Mouse (Mus musculus) testis, postnatal 14 days (tissue): Measurements from ENCODE around the gene Gna13.
A peak's percentile ranks its signal among the peaks of the same experiment; 100 is the strongest.

ENCODE experiments used
- DNase-seq: peaks from one replicate; pipeline ENCODE4 v3.0.0; 2021; ENCODE audit warnings: low spot score

The Gna13 gene

GRCm38 (mm10) chr11:109422263-109422662 lies 59.6 kb downstream of the Gna13 start:
- no peak for DNase-seq

DNA sequence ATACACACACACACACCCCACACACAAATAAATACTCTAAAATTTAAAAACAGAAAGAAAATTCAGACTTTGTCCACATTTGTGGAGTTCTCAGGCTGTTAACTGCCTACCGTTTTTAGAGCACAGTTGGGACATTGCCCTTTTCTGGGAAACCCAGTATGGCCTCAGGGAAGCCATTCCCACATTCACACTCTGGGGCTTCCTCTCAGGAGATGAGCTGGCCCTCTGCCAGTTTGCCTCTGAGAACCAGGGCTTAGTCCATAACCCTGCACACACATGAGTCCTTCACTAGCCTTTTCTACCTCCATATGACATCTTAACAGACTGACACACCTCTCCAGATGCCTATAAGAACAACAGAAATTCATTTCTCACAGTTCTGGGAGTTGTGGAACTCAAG lies 60.7 kb downstream of the Gna13 start:
- DNase-seq, result no peak

DNA sequence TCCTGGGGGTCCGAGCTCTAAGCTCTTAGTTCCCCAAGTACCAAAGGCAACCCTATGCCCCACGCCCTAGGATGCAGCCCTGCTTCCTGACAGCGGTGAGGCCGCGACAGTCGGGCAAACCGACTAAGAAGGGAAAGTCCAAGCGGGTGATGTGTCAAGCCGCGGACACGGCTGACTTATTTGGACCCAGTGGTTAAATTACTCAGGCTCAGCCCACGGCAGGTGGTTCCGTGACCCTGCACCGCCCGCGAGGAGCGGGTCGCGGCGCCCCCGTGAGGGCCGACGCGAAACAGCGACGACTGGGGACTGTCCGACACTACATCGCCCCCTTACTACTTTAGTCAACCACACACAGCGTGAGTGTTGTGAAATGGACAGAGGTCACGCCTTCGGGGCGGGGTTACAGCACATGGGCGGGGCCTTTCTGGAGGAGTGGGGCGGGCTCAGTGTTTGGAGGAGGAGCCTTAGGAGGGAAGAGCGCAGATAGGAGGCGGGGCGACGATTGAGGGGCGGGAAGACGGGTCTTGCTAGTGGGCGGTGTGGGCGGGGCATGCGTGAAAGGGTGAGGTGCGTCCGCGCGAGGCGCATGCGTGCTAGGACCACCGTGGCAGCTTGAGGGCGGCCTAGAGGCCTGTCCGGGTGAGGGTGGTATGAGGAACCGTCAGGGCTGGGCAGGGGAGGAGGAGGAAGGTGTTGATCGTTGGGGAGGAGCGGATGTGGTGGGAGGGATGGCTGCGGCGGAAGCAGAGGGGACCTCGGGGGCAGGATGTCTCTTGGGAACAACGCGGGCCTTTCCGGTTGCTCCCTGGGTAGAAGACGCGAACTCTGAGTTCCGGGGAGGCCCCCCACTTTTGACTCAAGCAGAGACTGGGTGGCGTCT lies 63.0 kb downstream of the Gna13 start, which contains the start of gene Amz2:
Amz2 (plus strand) TSS at position 555 of the 880 bp plus-strand sequence.
- DNase-seq, result peak; percentile 98

GRCm38 (mm10) chr11:109426272-109426586 lies 63.6 kb downstream of the Gna13 start:
- DNase-seq, result no peak

DNA sequence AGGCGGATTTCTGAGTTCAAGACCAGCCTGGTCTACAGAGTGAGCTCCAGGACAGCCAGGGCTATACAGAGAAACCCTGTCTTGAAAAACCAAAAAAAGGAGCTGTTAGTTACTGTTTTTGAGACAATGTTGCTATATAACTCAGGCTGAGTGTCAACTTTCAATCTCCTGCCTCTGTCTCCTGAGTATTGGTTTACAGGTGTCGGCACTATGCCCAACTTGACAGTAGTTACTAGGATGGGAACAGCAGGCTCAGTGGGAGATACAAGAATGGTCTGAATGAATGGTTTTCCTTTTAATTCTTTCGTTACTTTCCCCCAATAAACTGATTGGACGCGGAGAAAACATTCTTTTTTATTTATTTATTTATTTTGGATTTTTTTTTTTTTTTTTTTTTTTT lies 64.7 kb downstream of the Gna13 start:
- DNase-seq, result peak; percentile 53

DNA sequence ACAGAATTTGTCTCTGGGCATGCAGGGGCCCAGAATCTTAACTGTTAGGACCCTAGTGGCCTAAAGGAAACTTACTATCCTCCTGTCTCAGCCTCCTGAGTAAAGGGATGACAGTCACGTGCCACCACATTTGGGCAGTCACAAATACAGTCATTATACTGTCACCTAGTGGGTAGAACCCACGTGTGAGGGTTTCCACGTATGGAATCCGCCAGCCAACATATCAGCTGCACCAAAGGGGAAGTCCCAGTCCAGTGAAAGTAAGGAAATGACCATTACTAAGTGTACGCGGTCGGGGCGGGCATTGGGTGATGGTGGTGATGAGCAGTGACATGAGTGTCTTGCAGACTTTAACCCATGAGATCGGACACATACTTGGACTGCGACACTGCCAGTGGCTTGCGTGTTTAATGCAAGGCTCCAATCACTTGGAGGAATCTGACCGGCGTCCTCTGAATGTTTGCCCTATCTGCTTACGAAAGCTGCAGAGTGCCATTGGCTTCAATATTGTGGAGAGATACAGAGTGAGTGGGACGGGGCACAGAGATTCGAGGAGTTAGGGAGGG lies 71.7 kb downstream of the Gna13 start:
- DNase-seq, result no peak

DNA sequence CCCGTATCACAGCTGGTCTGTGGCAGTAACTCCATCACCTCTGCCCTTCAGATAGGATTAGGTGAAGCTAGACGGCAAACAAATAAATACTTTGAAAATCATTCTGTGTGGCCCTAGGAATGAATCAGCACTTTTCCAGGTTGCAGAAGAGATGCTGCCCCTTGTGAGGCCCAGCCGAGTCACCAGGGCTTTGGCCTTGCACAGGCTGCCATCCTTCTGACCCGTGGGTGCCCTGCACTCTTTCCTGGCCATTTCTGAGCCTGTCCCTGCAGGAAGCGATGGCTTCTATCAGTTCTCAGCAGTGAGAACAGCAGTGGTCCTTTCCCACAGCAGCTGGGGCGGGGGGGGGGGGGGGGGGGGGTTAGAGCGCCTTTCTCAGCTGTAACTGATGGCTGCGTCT lies 74.3 kb downstream of the Gna13 start:
- no peak for DNase-seq

DNA sequence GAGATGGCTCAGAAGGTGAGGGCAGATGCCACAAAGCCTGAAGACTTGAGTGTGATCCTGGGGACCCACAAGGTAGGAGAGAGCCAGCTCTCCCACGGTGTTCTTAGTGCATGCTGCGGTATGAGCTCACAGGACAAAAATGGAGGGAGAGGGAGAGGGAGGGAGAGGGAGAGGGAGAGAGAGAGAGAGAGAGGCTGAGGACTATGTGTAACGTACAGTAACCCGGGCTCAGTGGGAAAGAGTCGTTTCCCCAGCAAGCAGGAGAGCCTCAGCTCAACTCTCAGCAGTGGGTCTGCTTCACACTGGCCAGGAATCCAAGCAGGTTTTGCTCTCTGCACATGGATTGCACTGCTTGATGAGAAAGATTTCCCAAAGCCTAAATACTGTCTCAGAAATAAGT lies 76.6 kb downstream of the Gna13 start:
- DNase-seq, result no peak

DNA sequence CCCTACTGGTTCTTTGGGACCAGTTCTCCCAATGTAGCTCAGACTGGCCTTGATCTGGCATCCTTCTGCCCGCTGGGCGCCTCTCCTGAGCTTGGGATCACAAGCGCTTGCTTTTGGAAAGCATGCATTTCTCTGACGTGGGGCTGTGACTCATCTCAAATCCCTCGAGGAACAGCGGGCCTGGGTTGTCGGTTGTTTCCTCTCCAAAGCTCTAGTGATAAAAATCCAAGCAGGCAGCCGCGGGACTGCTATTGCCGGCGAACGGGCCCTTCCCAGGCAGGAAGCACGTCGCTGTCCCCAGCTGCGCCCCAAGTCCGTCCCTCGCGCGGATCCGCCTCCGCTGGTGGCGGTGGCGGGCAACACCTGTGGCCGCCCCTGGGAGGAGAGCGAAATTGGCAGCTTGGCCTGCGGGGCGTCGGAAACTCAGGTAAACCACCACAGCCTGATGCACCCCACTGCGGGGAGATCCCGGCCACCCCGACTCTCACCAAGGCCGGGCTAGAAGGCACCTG lies 77.3 kb downstream of the Gna13 start:
- peak; percentile 43 for DNase-seq

DNA sequence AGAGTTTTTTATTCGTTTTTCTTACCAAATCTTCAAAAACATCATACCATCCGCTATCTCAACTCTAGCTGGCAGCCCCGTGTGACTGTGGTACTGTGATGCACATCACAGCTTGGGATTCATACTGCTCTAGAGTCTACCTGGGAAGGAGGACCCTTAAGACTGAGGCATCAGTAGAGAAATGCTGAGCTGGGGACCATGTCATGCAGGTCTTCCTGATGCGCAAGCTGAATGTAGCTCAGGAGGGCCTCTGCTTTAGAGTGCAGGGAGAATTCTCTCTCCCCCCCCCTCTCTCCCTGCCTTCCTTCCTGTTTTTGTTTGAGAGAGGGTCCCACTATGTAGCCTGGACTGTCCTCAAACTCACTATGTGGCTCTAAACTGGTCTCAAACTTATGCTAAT lies 78.0 kb downstream of the Gna13 start:
- DNase-seq, result no peak

DNA sequence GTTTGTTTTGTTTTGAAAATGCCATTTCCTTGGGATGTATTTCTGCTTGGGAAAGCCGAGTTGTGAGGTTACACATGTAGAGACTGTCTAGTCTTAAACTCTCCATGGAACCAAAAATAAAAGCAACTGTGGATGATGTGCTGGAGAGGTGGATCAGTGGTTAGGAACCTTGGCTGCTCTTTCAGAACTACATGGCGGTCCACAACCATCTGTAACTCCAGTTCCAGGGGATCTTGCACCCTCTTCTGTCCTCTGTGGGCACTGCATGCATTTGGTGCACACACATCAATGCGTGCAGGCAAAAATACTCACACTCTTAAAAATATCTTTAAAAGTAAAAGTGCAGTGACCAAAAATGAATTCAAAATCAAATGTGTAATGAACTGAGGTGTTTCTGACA lies 78.5 kb downstream of the Gna13 start:
- no peak for DNase-seq

- no peak for DNase-seq
Measured at GRCm38 (mm10) chr11:109442166-109442730, 79.6 kb downstream of the Gna13 start.

- DNase-seq, result no peak
Measured at GRCm38 (mm10) chr11:109443468-109444263, 81.0 kb downstream of the Gna13 start.

DNA sequence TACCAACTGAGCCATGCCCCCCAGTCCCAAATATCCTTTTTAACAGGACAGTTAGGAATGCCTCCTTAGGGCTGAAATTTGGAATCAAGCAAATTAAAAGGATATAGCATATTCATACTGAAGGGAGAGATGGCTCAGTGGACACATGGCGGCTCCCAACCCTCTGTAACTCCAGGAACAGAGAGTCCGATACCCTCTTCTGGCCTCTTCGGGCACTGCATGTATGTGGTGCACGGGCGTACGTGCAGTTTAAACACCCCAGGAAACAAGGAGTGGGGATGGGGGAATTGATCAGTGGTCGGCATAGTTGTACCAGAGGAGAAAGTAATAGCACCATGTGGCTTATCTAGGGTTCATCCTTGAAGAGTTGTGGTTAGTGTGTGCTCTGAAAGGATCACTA lies 82.0 kb downstream of the Gna13 start:
- no peak for DNase-seq

- DNase-seq, result no peak
Measured at GRCm38 (mm10) chr11:109445438-109446035, 82.9 kb downstream of the Gna13 start.
